Mouse (Mus musculus) gastrocnemius, adult 18-20 months (tissue): ENCODE measurements around the gene Tex101. TPM values are rescaled to one million over a fixed set of nuclear protein-coding genes. Genes with fewer than 3 reads are reported as not detected.
"Not testable (repeated sequence)": the region's sequence is repeated elsewhere in the genome, so short reads cannot be mapped to it uniquely, and the experiment has no call there.

Source experiments
- DNase-seq: peaks from one replicate; pipeline ENCODE4 v3.0.0; 2021; ENCODE audit warnings: low spot score
- long read RNA-seq, 2 experiments: library from polyadenylated mRNA; stranded (forward); transcript quantifications; one replicate each; pipeline ENCODE4 v2.0.0; 2021
- total RNA-seq, 2 experiments: library from RNA; stranded (reverse); gene quantifications; 2 replicates each; pipeline ENCODE4 v1.2.3; 2021

The Tex101 gene
- not detected for total RNA-seq
- long read RNA-seq, experiment 1 = 0 reads
- long read RNA-seq, experiment 2 = 0 reads

GRCm38 (mm10) chr7:24676575-24676974 is at the start of gene Tex101:
Gene Tex101 (minus strand): TSS chr7:24676675.
- no peak for DNase-seq

GRCm38 (mm10) chr7:24715039-24715438 is 38.6 kb upstream of the Tex101 start:
- no peak for DNase-seq

GRCm38 (mm10) chr7:24708832-24709292 is 32.4 kb upstream of the Tex101 start, which contains the start of gene BC049730:
Gene BC049730 (plus strand): TSS chr7:24709242.
- DNase-seq = no peak

- DNase-seq = not testable (repeated sequence)
Measured at GRCm38 (mm10) chr7:24702841-24703240, 26.4 kb upstream of the Tex101 start.

GRCm38 (mm10) chr7:24697891-24698290 is 21.4 kb upstream of the Tex101 start:
- DNase-seq = not testable (repeated sequence)

GRCm38 (mm10) chr7:24692693-24693092 is 16.2 kb upstream of the Tex101 start:
- DNase-seq = not testable (repeated sequence)

- DNase-seq = not testable (repeated sequence)
Measured at GRCm38 (mm10) chr7:24687519-24687918, 11.0 kb upstream of the Tex101 start.

GRCm38 (mm10) chr7:24684121-24684520 is 7.6 kb upstream of the Tex101 start:
- DNase-seq = not testable (repeated sequence)

GRCm38 (mm10) chr7:24671944-24672439 is 4.5 kb downstream of the Tex101 start:
- no peak for DNase-seq

- DNase-seq = no peak
Measured at GRCm38 (mm10) chr7:24664959-24665358, 11.5 kb downstream of the Tex101 start.

GRCm38 (mm10) chr7:24664301-24664700 is 12.2 kb downstream of the Tex101 start:
- DNase-seq = no peak

- DNase-seq = peak; percentile 40
Measured at GRCm38 (mm10) chr7:24662575-24662974, 13.9 kb downstream of the Tex101 start.

- no peak for DNase-seq
Measured at GRCm38 (mm10) chr7:24661118-24661904, 15.2 kb downstream of the Tex101 start.

- DNase-seq = no peak
Measured at GRCm38 (mm10) chr7:24659737-24660357, 16.6 kb downstream of the Tex101 start.

- DNase-seq = peak; percentile 47
Measured at GRCm38 (mm10) chr7:24653681-24654080, 22.8 kb downstream of the Tex101 start.

GRCm38 (mm10) chr7:24646486-24646885 is 30.0 kb downstream of the Tex101 start:
- DNase-seq = no peak

- DNase-seq = no peak
Measured at GRCm38 (mm10) chr7:24644996-24645395, 31.5 kb downstream of the Tex101 start.

GRCm38 (mm10) chr7:24644492-24644891 is 32.0 kb downstream of the Tex101 start:
- DNase-seq = no peak

- DNase-seq = peak; percentile 43
Measured at GRCm38 (mm10) chr7:24642491-24642890, 34.0 kb downstream of the Tex101 start.

- no peak for DNase-seq
Measured at GRCm38 (mm10) chr7:24640450-24640849, 36.0 kb downstream of the Tex101 start.

GRCm38 (mm10) chr7:24638026-24638856 is 38.2 kb downstream of the Tex101 start:
- no peak for DNase-seq
